Mouse (Mus musculus): Measurements from ENCODE around the gene Npas3. TPM values are rescaled to one million over a fixed set of nuclear protein-coding genes. Genes with fewer than 3 reads are reported as not detected.

Npas3 gene
- polyA plus RNA-seq, 1 experiment from 2014 or later, result 2.6 TPM

- H3K27me3 ChIP-seq (replicated peaks), result no peaks in the 10 kb centered on the region
- H3K36me3 ChIP-seq, result no peaks in the 10 kb centered on the region
- no peak overlapping the region for H3K27ac ChIP-seq
- 84% methylated on average over 3 of the region's 3 CpGs for WGBS
- H3K9me3 ChIP-seq, result no peaks in the 10 kb centered on the region
- ATAC-seq, result no peak
- H3K4me2 ChIP-seq (replicated peaks), result no peak overlapping the region
- no peak overlapping the region for H3K9ac ChIP-seq
- H3K4me3 ChIP-seq (replicated peaks), result no peak overlapping the region
- no peaks in the 10 kb centered on the region for H3K4me1 ChIP-seq (replicated peaks)
These were observed 432.0 kb downstream of the Npas3 start for GRCm38 (mm10) chr12:53680501-53680900.

DNA sequence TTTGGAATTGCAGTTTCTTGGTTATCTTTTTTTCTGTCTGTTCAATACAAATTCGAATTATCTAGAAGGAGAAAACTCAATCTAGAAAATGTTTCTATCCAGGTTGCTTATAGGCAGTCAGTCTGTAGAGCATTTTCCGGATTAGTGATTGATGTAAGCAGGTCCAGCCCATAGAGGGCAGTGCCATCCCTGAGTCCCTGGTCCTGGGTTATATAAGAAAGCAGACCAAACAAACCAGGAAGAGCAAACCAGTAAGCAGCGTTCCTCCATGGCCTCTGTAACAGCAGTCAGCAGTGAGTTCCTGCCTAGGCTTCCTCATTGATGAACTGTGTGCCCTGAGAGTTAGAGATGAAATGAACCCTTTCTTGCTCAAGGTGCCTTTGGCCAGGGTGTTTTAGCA is 433.6 kb downstream of the Npas3 start:
- H3K36me3 ChIP-seq, result no peaks in the 10 kb centered on the region
- H3K4me1 ChIP-seq (replicated peaks), result no peaks in the 10 kb centered on the region
- H3K9me3 ChIP-seq, result no peaks in the 10 kb centered on the region
- H3K4me2 ChIP-seq (replicated peaks), result no peak overlapping the region
- no peak overlapping the region for H3K9ac ChIP-seq
- WGBS, result 48% methylated on average over 3 of the region's 3 CpGs
- no peaks in the 10 kb centered on the region for H3K27me3 ChIP-seq (replicated peaks)
- H3K27ac ChIP-seq, result no peak overlapping the region
- no peak overlapping the region for H3K4me3 ChIP-seq (replicated peaks)
- ATAC-seq, result no peak

GRCm38 (mm10) chr12:53692471-53692870 is 444.0 kb downstream of the Npas3 start:
- Histone ChIP-seq H3K27me3 (replicated peaks) (no peaks in the 10 kb centered on the region), H3K4me2 (replicated peaks) (no peak overlapping the region), H3K27ac (no peak overlapping the region), H3K36me3 (no peaks in the 10 kb centered on the region), H3K9me3 (no peaks in the 10 kb centered on the region), H3K4me3 (replicated peaks) (no peak overlapping the region), H3K9ac (no peak overlapping the region), H3K4me1 (replicated peaks) (no peaks in the 10 kb centered on the region)
- 89% methylated on average over 4 of the region's 4 CpGs for WGBS
- ATAC-seq, result no peak

DNA sequence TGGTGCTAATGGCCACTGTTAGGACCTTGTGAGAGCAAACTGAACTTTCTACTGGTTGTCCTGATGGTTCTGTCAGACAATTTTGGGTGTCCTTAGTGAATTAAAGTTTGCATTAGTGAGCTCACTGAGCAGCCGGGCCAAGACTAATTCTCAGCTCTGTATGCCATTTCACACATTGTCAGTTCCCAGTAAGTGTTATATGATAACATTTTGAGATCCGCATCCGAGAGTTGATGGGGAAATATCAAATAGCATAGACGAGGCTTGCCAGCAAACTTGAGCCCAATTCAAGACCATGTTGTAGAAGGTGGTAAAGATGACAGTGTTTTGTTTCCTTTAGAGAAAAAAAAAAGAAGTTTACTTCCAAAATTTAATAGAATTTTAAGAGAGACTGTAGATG is 445.9 kb downstream of the Npas3 start:
- no peaks in the 10 kb centered on the region for H3K9me3 ChIP-seq
- no peaks in the 10 kb centered on the region for H3K36me3 ChIP-seq
- no peaks in the 10 kb centered on the region for H3K27me3 ChIP-seq (replicated peaks)
- no peak overlapping the region for H3K9ac ChIP-seq
- H3K4me2 ChIP-seq (replicated peaks), result no peak overlapping the region
- H3K4me1 ChIP-seq (replicated peaks), result no peaks in the 10 kb centered on the region
- 94% methylated on average over 4 of the region's 4 CpGs for WGBS
- H3K27ac ChIP-seq, result no peak overlapping the region
- no peak overlapping the region for H3K4me3 ChIP-seq (replicated peaks)
- ATAC-seq, result no peak

DNA sequence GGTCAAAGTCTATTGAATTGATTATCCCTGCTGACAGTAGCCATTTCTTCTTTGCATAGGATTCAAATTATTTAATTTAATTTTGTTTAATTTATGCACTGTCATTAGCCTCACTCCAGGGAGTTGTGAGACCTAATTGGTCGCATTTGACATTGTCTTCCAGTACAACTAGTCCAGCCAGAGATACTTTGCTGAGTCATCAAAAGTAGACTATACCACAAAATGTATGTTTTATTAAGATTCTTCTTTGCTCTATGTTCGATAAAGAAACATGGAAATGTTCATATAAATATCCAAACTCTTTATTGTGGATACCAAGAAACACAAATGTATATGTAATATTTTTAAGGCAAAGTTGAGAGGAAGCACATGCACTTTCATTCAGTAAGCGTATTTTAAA is 446.8 kb downstream of the Npas3 start:
- H3K27me3 ChIP-seq (replicated peaks), result no peaks in the 10 kb centered on the region
- no peak overlapping the region for H3K4me3 ChIP-seq (replicated peaks)
- no peak overlapping the region for H3K9ac ChIP-seq
- H3K4me2 ChIP-seq (replicated peaks), result no peak overlapping the region
- H3K9me3 ChIP-seq, result no peaks in the 10 kb centered on the region
- no peak overlapping the region for H3K27ac ChIP-seq
- H3K4me1 ChIP-seq (replicated peaks), result no peaks in the 10 kb centered on the region
- no peaks in the 10 kb centered on the region for H3K36me3 ChIP-seq
- ATAC-seq, result no peak
- 93% methylated on average over 3 of the region's 3 CpGs for WGBS

- no peaks in the 10 kb centered on the region for H3K4me1 ChIP-seq (replicated peaks)
- no peak overlapping the region for H3K4me2 ChIP-seq (replicated peaks)
- H3K27ac ChIP-seq, result no peak overlapping the region
- WGBS, result 90% methylated on average over 7 of the region's 7 CpGs
- H3K27me3 ChIP-seq (replicated peaks), result no peaks in the 10 kb centered on the region
- H3K4me3 ChIP-seq (replicated peaks), result no peak overlapping the region
- H3K9ac ChIP-seq, result no peak overlapping the region
- H3K36me3 ChIP-seq, result no peaks in the 10 kb centered on the region
- no peaks in the 10 kb centered on the region for H3K9me3 ChIP-seq
- ATAC-seq, result no peak
These were observed 449.2 kb downstream of the Npas3 start for GRCm38 (mm10) chr12:53697645-53698044.

- WGBS, result 52% methylated on average over 9 of the region's 9 CpGs
- ATAC-seq, result peak; percentile 83
- H3K9me3 ChIP-seq, result no peaks in the 10 kb centered on the region
- H3K9ac ChIP-seq, result no peak overlapping the region
- no peaks in the 10 kb centered on the region for H3K4me1 ChIP-seq (replicated peaks)
- H3K27me3 ChIP-seq (replicated peaks), result no peaks in the 10 kb centered on the region
- no peak overlapping the region for H3K4me2 ChIP-seq (replicated peaks)
- no peak overlapping the region for H3K27ac ChIP-seq
- no peaks in the 10 kb centered on the region for H3K36me3 ChIP-seq
- no peak overlapping the region for H3K4me3 ChIP-seq (replicated peaks)
These were observed 450.2 kb downstream of the Npas3 start for GRCm38 (mm10) chr12:53698483-53699227.

GRCm38 (mm10) chr12:53719896-53720295 is 471.4 kb downstream of the Npas3 start:
- no peaks in the 10 kb centered on the region for H3K27me3 ChIP-seq (replicated peaks)
- H3K27ac ChIP-seq, result no peak overlapping the region
- no peak overlapping the region for H3K9ac ChIP-seq
- no peak overlapping the region for H3K4me2 ChIP-seq (replicated peaks)
- no peaks in the 10 kb centered on the region for H3K4me1 ChIP-seq (replicated peaks)
- 65% methylated on average over 6 of the region's 6 CpGs for WGBS
- H3K9me3 ChIP-seq, result no peaks in the 10 kb centered on the region
- ATAC-seq, result no peak
- H3K36me3 ChIP-seq, result no peaks in the 10 kb centered on the region
- no peak overlapping the region for H3K4me3 ChIP-seq (replicated peaks)

DNA sequence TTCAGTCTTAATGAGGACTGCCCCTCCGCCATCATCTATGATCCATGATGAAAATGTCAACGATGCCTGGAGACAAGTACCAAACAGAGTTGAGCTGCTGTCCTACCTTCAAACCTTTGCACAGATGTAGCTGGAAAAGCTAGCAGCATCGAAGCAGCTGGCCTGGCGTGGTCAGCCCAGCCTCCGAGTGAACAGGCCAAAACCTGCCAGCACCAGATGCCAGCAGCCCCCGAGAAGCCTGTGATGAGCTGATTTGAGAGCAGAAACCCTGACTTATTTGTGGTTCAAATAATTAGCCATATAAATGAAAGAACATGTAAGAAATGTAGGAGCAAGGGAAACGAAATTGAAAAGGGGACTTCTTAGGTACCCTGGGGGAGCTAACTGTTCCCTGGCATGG is 473.7 kb downstream of the Npas3 start:
- WGBS, result 86% methylated on average over 7 of the region's 7 CpGs
- H3K9ac ChIP-seq, result no peak overlapping the region

DNA sequence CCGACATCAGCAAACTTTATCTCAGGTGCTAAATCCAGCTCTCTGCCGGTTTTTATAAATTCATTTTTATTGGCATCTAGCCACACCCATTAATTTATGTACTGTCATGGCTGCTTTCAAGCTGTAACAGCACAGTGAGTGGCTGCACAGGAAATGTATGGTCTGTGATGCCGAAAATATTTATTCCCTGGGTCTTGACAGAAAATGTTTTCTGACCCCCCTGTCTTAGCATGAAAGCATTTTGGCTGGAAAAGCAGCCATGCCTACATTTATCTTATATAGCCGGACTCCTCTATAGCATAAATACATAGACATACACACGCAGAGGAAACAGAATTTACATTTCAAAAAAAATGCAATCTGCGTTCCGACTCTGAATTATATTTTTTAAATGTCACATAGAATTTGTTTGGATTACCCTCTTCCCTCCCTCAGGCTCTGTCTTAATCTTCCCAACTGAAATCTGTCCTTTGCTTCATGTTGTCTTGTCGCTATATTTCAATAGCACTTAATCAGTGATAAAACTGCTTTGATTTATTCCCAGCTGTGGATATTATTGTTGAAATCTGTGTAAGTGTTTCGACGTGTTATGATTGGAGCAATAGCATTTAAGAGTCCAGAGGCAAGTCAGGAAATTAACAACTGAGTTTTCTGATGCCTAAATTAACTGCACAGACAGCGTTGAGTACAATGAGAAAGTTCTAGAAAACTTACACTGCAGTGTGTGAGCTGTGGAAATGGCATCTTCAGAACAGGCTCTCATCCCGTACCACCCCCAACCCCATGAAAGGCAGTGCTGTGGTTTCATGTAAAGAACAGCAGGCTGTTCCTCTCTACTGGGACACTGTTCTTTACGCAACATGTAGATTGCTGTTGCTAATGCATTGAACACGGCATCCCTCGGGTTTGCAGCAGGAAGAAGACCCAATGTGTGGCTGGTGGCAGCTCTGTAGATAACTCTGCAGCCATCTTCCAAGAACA is 474.5 kb downstream of the Npas3 start:
- WGBS, result 67% methylated on average over 15 of the region's 15 CpGs
- no peak overlapping the region for H3K4me2 ChIP-seq (replicated peaks)
- H3K27me3 ChIP-seq (replicated peaks), result no peaks in the 10 kb centered on the region

More for the DNA sequence above, 473.7 kb downstream of the Npas3 start:
- ATAC-seq, result no peak
- Histone ChIP-seq H3K36me3 (no peaks in the 10 kb centered on the region), H3K4me2 (replicated peaks) (no peak overlapping the region), H3K27ac (no peak overlapping the region), H3K27me3 (replicated peaks) (no peaks in the 10 kb centered on the region), H3K9me3 (no peaks in the 10 kb centered on the region), H3K4me1 (replicated peaks) (no peaks in the 10 kb centered on the region), H3K4me3 (replicated peaks) (no peak overlapping the region)

GRCm38 (mm10) chr12:53729275-53729674 is 480.8 kb downstream of the Npas3 start:
- no peaks in the 10 kb centered on the region for H3K27me3 ChIP-seq (replicated peaks)
- no peak overlapping the region for H3K27ac ChIP-seq
- H3K9me3 ChIP-seq, result no peaks in the 10 kb centered on the region
- H3K4me3 ChIP-seq (replicated peaks), result no peak overlapping the region
- no peaks in the 10 kb centered on the region for H3K36me3 ChIP-seq
- no peak overlapping the region for H3K9ac ChIP-seq
- ATAC-seq, result no peak
- no peaks in the 10 kb centered on the region for H3K4me1 ChIP-seq (replicated peaks)
- no peak overlapping the region for H3K4me2 ChIP-seq (replicated peaks)
- WGBS, result 85% methylated on average over 5 of the region's 5 CpGs

More for the DNA sequence above, 474.5 kb downstream of the Npas3 start:
- Histone ChIP-seq H3K4me1 (replicated peaks) (no peaks in the 10 kb centered on the region), H3K27ac (no peak overlapping the region), H3K36me3 (no peaks in the 10 kb centered on the region), H3K4me3 (replicated peaks) (no peak overlapping the region), H3K9me3 (no peaks in the 10 kb centered on the region), H3K9ac (no peak overlapping the region)
- ATAC-seq, result no peak

- WGBS, result 65% methylated on average over 16 of the region's 16 CpGs
- no peaks in the 10 kb centered on the region for H3K36me3 ChIP-seq
- no peak overlapping the region for H3K4me3 ChIP-seq (replicated peaks)
- H3K9ac ChIP-seq, result no peak overlapping the region
- ATAC-seq, result no peak
- H3K4me2 ChIP-seq (replicated peaks), result no peak overlapping the region
- H3K9me3 ChIP-seq, result no peaks in the 10 kb centered on the region
- no peaks in the 10 kb centered on the region for H3K27me3 ChIP-seq (replicated peaks)
- H3K27ac ChIP-seq, result no peak overlapping the region
- H3K4me1 ChIP-seq (replicated peaks), result no peaks in the 10 kb centered on the region
These were observed 490.2 kb downstream of the Npas3 start for GRCm38 (mm10) chr12:53738549-53739292.
